22 mouse cellular contexts compared by ENCODE assay signal in the genomic region with DNA sequence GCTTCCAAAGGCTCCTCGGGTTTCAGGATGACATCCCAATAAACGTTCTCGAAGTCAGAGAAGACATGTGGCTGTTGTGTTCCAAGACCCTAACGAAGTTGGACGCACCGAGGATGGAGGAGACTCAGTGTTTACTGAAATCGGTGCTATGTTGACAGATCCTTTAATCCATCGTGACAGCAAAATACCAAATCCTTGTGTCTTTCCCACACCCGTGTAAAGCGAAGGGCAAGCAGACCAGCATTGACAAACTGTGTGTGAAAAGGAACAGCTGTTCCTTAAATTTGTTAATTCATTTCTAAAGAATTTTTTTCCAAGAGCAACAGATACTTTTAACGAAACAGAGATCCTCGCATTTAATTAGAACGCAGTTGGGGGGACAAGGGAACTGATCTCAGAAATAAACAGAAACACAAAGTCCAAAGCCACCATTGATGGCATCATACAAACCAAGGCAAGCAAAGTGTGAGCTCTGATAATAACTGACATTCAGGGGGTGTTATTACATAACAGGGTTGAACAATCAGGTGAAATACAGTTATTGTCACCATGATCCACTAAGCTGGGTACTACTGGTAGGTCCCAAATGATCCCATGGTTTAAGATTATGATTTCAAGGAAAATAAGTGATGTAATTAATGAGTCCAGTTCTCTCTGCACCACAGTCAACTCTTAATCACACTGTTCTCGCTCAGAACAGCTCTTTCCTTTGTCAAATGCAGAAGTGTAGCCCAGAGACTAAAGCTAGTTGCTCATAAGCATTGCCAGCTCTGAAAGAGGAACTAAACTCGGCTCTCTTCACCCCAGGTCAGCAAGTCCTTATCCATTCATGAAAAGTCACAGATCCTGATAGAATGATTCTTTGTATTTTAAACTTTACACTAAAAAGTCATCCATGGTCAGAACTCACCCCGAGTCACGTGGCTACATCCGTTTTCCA. TPM values are rescaled to one million over a fixed set of nuclear protein-coding genes. Genes with fewer than 3 reads are reported as not detected.
DNase-seq lines count a peak whose midpoint lies in the region; ATAC-seq and TF ChIP-seq lines count a peak whose summit lies in the region.
"Had no signal": no experiment of that assay in that cellular context is flagged by ENCODE, and none has a peak within 500 bp of the region (broad histone marks: within the 10 kb centered on the region; RNA-seq: fewer than 3 reads in every experiment).

No protein-coding gene starts in this region.

- no peak for TF ChIP-seq POLR2A in myocyte (IDR thresholded peaks at IDR 0.05; ENCODE audit: insufficient read length, low read depth)

- no peaks in the 10 kb centered on the region for H3K36me3 ChIP-seq in limb, embryonic 11.5 days (ENCODE audit: control insufficient read depth, insufficient read depth, low read length)
- H3K36me3 ChIP-seq in limb, embryonic 10.5 days: no peaks in the 10 kb centered on the region
- H3K36me3 ChIP-seq in myocyte (ENCODE audit: control insufficient read depth, insufficient read depth): no peaks in the 10 kb centered on the region
- H3K36me3 ChIP-seq in midbrain, embryonic 16.5 days (ENCODE audit: control insufficient read depth, insufficient read depth, low read length): no peaks in the 10 kb centered on the region
- H3K36me3 ChIP-seq: embryonic facial prominence, embryonic 10.5 days; heart, embryonic 13.5 days; hindbrain, embryonic 12.5 days had no signal

- H3K4me1 ChIP-seq in limb, embryonic 11.5 days (ENCODE audit: control insufficient read depth, insufficient read depth, low read length): no peaks in the 10 kb centered on the region
- peaks cover 5% of the 10 kb centered on the region; the same call in 1 of the 2 replicates for H3K4me1 ChIP-seq in limb, embryonic 10.5 days
- H3K4me1 ChIP-seq in midbrain, embryonic 16.5 days (ENCODE audit: control insufficient read depth, insufficient read depth, low read length): peaks cover 3% of the 10 kb centered on the region; the same call in 1 of the 2 replicates

- ATAC-seq in limb, embryonic 11.5 days (ENCODE audit: insufficient number of reproducible peaks, low FRiP score, low TSS enrichment, low read depth): no peak
- peak; percentile 93 for ATAC-seq in granulocyte monocyte progenitor cell, adult 5-6 weeks (replicated peaks; ENCODE audit: poor library complexity, severe bottlenecking)
- ATAC-seq in midbrain, embryonic 16.5 days: no peak
- ATAC-seq: CD4-positive, CD25-positive, alpha-beta regulatory T cell, adult 4 months; forebrain, embryonic 13.5 days; forebrain, postnatal 0 days; hindbrain, postnatal 0 days had no signal

- H3ac ChIP-seq in myocyte (ENCODE audit: control insufficient read depth, insufficient read length): no peak overlapping the region

- H3K27me3 ChIP-seq in limb, embryonic 11.5 days (ENCODE audit: control insufficient read depth, insufficient read depth, low read length): no peaks in the 10 kb centered on the region
- no peaks in the 10 kb centered on the region for H3K27me3 ChIP-seq in limb, embryonic 10.5 days (ENCODE audit: low read depth, poor library complexity, severe bottlenecking)
- peaks cover 24% of the 10 kb centered on the region for H3K27me3 ChIP-seq in myocyte (ENCODE audit: control insufficient read depth, insufficient read depth, insufficient read length)
- no peaks in the 10 kb centered on the region for H3K27me3 ChIP-seq in midbrain, embryonic 16.5 days (ENCODE audit: control insufficient read depth, insufficient read depth, low read depth, low read length)
- H3K27me3 ChIP-seq: forebrain, embryonic 13.5 days; heart, embryonic 13.5 days; hindbrain, embryonic 12.5 days had no signal

- H3K4me3 ChIP-seq in limb, embryonic 11.5 days (ENCODE audit: low read depth, low read length): no peak overlapping the region
- no peak overlapping the region for H3K4me3 ChIP-seq in limb, embryonic 10.5 days
- H3K4me3 ChIP-seq in myocyte: no peak overlapping the region
- no peak overlapping the region for H3K4me3 ChIP-seq in midbrain, embryonic 16.5 days (ENCODE audit: low read depth, low read length)
- H3K4me3 ChIP-seq: embryonic facial prominence, embryonic 10.5 days; forebrain, embryonic 13.5 days; heart, embryonic 13.5 days; hindbrain, embryonic 12.5 days had no signal

- no peak overlapping the region for H3K4me2 ChIP-seq in limb, embryonic 11.5 days (ENCODE audit: low read depth, severe bottlenecking)
- no peak overlapping the region for H3K4me2 ChIP-seq in myocyte (ENCODE audit: low read depth)
- no peak overlapping the region for H3K4me2 ChIP-seq in midbrain, embryonic 16.5 days (ENCODE audit: low read length)
- H3K4me2 ChIP-seq: forebrain, embryonic 13.5 days; heart, embryonic 13.5 days; hindbrain, embryonic 12.5 days had no signal

- 85% methylated on average over 18 of the region's 18 CpGs for WGBS in limb, embryonic 11.5 days
- WGBS in limb, embryonic 10.5 days: 86% methylated on average over 18 of the region's 18 CpGs
- 75% methylated on average over 18 of the region's 18 CpGs for WGBS in midbrain, embryonic 16.5 days

- peak; percentile 15 for DNase-seq in limb, embryonic 11.5 days (ENCODE audit: low spot score)
- no peak for DNase-seq in limb, embryonic 10.5 days (ENCODE audit: low spot score)
- peak; percentile 87 for DNase-seq in MEL-GATA-1-ER (ENCODE audit: extremely low read depth, low read depth)
- no peak for DNase-seq in adrenal gland, postnatal 14 days
- DNase-seq: adrenal gland, adult 2 months; adrenal gland, postnatal 36 days; B cell, adult 2 months; cerebellum, adult 11-12 months; cerebellum, adult 9-11 months; cerebellum, postnatal 36 days; forebrain, postnatal 0 days; gastrocnemius, postnatal 14 days; heart, postnatal 36 days had no signal

- no peaks in the 10 kb centered on the region for H3K9me3 ChIP-seq in limb, embryonic 11.5 days (ENCODE audit: control insufficient read depth, low read length)
- no peaks in the 10 kb centered on the region for H3K9me3 ChIP-seq in limb, embryonic 10.5 days (replicated peaks)
- H3K9me3 ChIP-seq in midbrain, embryonic 16.5 days (replicated peaks; ENCODE audit: control insufficient read depth, low read length, poor library complexity, severe bottlenecking): no peaks in the 10 kb centered on the region
- H3K9me3 ChIP-seq: embryonic facial prominence, embryonic 10.5 days; forebrain, embryonic 13.5 days; heart, embryonic 13.5 days; hindbrain, embryonic 12.5 days had no signal

- no peak overlapping the region for H3K9ac ChIP-seq in limb, embryonic 11.5 days (ENCODE audit: low read length)
- H3K9ac ChIP-seq in midbrain, embryonic 16.5 days (ENCODE audit: low read depth, low read length): no peak overlapping the region
- H3K9ac ChIP-seq: forebrain, embryonic 13.5 days; forebrain, postnatal 0 days; heart, embryonic 13.5 days; hindbrain, embryonic 12.5 days had no signal

- no peaks in the 10 kb centered on the region for H3K79me2 ChIP-seq in myocyte (ENCODE audit: control insufficient read depth, insufficient read depth)

- H3K27ac ChIP-seq in limb, embryonic 11.5 days (replicated peaks; ENCODE audit: low read depth, low read length): no peak overlapping the region
- no peak overlapping the region for H3K27ac ChIP-seq in limb, embryonic 10.5 days
- no peak overlapping the region for H3K27ac ChIP-seq in midbrain, embryonic 16.5 days (ENCODE audit: low read length)
- H3K27ac ChIP-seq: embryonic facial prominence, embryonic 10.5 days; forebrain, embryonic 13.5 days; heart, embryonic 13.5 days; hindbrain, embryonic 12.5 days; hindbrain, postnatal 0 days had no signal

TF ChIP-seq in myocyte, 11 proteins besides CTCF, POLR2A, EP300 and RAD21:
- TF ChIP-seq REST (IDR thresholded peaks at IDR 0.05; ENCODE audit: insufficient read depth, insufficient read length) (no peak), USF1 (IDR thresholded peaks at IDR 0.05; ENCODE audit: low read depth) (peak; percentile 46)

RNA-seq across cellular contexts. Expression of gene Adamts20, which starts 47.7 kb away (rescaled TPM):
- polyA plus RNA-seq in limb, embryonic 11.5 days (2014; fragmentation: Nextera tagmentation; extraction: Ambion mirVana): 4.9 and 5.2 TPM in 2 replicates
- 3.0 and 3.8 TPM in 2 replicates for polyA plus RNA-seq in limb, embryonic 10.5 days (2016; fragmentation: Nextera tagmentation; extraction: Ambion mirVana)
- not detected in 2 replicates for total RNA-seq in granulocyte monocyte progenitor cell, adult 5-6 weeks (2014; fragmentation: Nextera tagmentation)
- total RNA-seq in granulocyte monocyte progenitor cell, adult 5-6 weeks (2017): not detected in 2 replicates
- not detected for polyA plus RNA-seq in myocyte (2012; fragmentation: generic; extraction: Trizol)
- 1.5 and 2.0 TPM in 2 replicates for polyA plus RNA-seq in midbrain, embryonic 16.5 days (2015; fragmentation: Nextera tagmentation; extraction: Ambion mirVana)
- 3.0 and 3.3 TPM in 2 replicates for total RNA-seq in adrenal gland, postnatal 14 days (2021)
- polyA plus RNA-seq: CD4-positive, CD25-positive, alpha-beta regulatory T cell, adult 4 months had no signal

Comparison
In these comparisons a context has a peak if more than half of its experiments do, and no peak if none do; other contexts are left out.
1. DNase-seq: peak in limb, embryonic 11.5 days (single experiment) and MEL-GATA-1-ER (single experiment); none in limb, embryonic 10.5 days (single experiment) and adrenal gland, postnatal 14 days (single experiment).